Mouse (Mus musculus): ENCODE measurements around the gene Pcx.

- TF ChIP-seq CTCF (IDR thresholded peaks at IDR 0.05): 0 out of 2 replicates have a peak, but pooled peaks have one; percentile 9
- TF ChIP-seq POLR2A (IDR thresholded peaks at IDR 0.05; ENCODE audit: insufficient read depth, low read depth, low read length): no peak
- TF ChIP-seq EP300 (IDR thresholded peaks at IDR 0.05; ENCODE audit: insufficient read depth, low read depth, low read length): no peak
Observed at GRCm38 (mm10) chr19:4644271-4644670, 134.0 kb downstream of the Pcx start.

All from heart, adult 2 months (tissue).